9 mouse cellular contexts compared by ENCODE assay signal in genomic region chr2:119300819-119301493, GRCm38 (mm10). TPM values are rescaled to one million over a fixed set of nuclear protein-coding genes. Genes with fewer than 3 reads are reported as not detected.
DNase-seq lines count a peak whose midpoint lies in the region; ATAC-seq and TF ChIP-seq lines count a peak whose summit lies in the region.
"Had no signal": no experiment of that assay in that cellular context is flagged by ENCODE, and none has a peak within 500 bp of the region (broad histone marks: within the 10 kb centered on the region; RNA-seq: fewer than 3 reads in every experiment).

No protein-coding gene starts in this region.

- H3K36me3 ChIP-seq in embryonic facial prominence, embryonic 10.5 days (replicated peaks), result peaks cover 46% of the 10 kb centered on the region
- peaks cover 43% of the 10 kb centered on the region for H3K36me3 ChIP-seq in hindbrain, embryonic 10.5 days
- peaks cover 4% of the 10 kb centered on the region; the same call in 1 of the 2 replicates for H3K36me3 ChIP-seq in limb, embryonic 11.5 days (ENCODE audit: control insufficient read depth, insufficient read depth, low read length)
- peaks cover 12% of the 10 kb centered on the region; the same call in 1 of the 2 replicates for H3K36me3 ChIP-seq in midbrain, embryonic 15.5 days (replicated peaks)

- WGBS in embryonic facial prominence, embryonic 10.5 days, result 46% methylated on average over 7 of the region's 7 CpGs
- 48% methylated on average over 7 of the region's 7 CpGs for WGBS in hindbrain, embryonic 10.5 days
- WGBS in limb, embryonic 11.5 days, result 61% methylated on average over 7 of the region's 7 CpGs
- WGBS in midbrain, embryonic 15.5 days, result 42% methylated on average over 7 of the region's 7 CpGs

- peaks cover 54% of the 10 kb centered on the region for H3K4me1 ChIP-seq in embryonic facial prominence, embryonic 10.5 days
- peaks cover 46% of the 10 kb centered on the region for H3K4me1 ChIP-seq in hindbrain, embryonic 10.5 days (replicated peaks)
- peaks cover 27% of the 10 kb centered on the region for H3K4me1 ChIP-seq in limb, embryonic 11.5 days (ENCODE audit: control insufficient read depth, insufficient read depth, low read length)
- H3K4me1 ChIP-seq in midbrain, embryonic 15.5 days, result peaks cover 17% of the 10 kb centered on the region

- peak overlapping the region; percentile 83 for H3K27ac ChIP-seq in gastrocnemius, adult 2 months
- H3K27ac ChIP-seq in embryonic facial prominence, embryonic 10.5 days (replicated peaks), result peak overlapping the region; percentile 74
- H3K27ac ChIP-seq in hindbrain, embryonic 10.5 days, result peak overlapping the region; percentile 76
- H3K27ac ChIP-seq in limb, embryonic 11.5 days (replicated peaks; ENCODE audit: low read depth, low read length), result no peak overlapping the region; the same call in 1 of the 2 replicates
- H3K27ac ChIP-seq in midbrain, embryonic 15.5 days, result peak overlapping the region; percentile 51

- peak overlapping the region; percentile 61 for H3K4me3 ChIP-seq in gastrocnemius, adult 2 months
- peak overlapping the region; percentile 40; the same call in 1 of the 2 replicates for H3K4me3 ChIP-seq in embryonic facial prominence, embryonic 10.5 days
- peak overlapping the region; percentile 5; the same call in 1 of the 2 replicates for H3K4me3 ChIP-seq in hindbrain, embryonic 10.5 days
- no peak overlapping the region for H3K4me3 ChIP-seq in limb, embryonic 11.5 days (ENCODE audit: low read depth, low read length)
- H3K4me3 ChIP-seq in midbrain, embryonic 15.5 days, result no peak overlapping the region

- DNase-seq in gastrocnemius, adult 2 months, result peak; percentile 59
- DNase-seq in gastrocnemius, adult 18-20 months (ENCODE audit: low spot score), result no peak
- no peak for DNase-seq in embryonic facial prominence, embryonic 10.5 days (ENCODE audit: low spot score)
- DNase-seq in hindbrain, embryonic 10.5 days (ENCODE audit: low spot score), result no peak
- DNase-seq in limb, embryonic 11.5 days (ENCODE audit: low spot score), result no peak
- DNase-seq in embryo, embryonic 9.5 days (ENCODE audit: extremely low spot score), result no peak
- DNase-seq in B cell, adult 2 months, result no peak

- H3K9me3 ChIP-seq in embryonic facial prominence, embryonic 10.5 days, result no peaks in the 10 kb centered on the region
- no peaks in the 10 kb centered on the region for H3K9me3 ChIP-seq in hindbrain, embryonic 10.5 days
- H3K9me3 ChIP-seq in limb, embryonic 11.5 days (ENCODE audit: control insufficient read depth, low read length), result no peaks in the 10 kb centered on the region
- no peaks in the 10 kb centered on the region for H3K9me3 ChIP-seq in midbrain, embryonic 15.5 days

- no peaks in the 10 kb centered on the region for H3K27me3 ChIP-seq in embryonic facial prominence, embryonic 10.5 days (replicated peaks; ENCODE audit: low read depth, poor library complexity, severe bottlenecking)
- peaks cover 5% of the 10 kb centered on the region; the same call in 1 of the 2 replicates for H3K27me3 ChIP-seq in hindbrain, embryonic 10.5 days (ENCODE audit: insufficient read depth, poor library complexity, severe bottlenecking)
- H3K27me3 ChIP-seq in limb, embryonic 11.5 days (ENCODE audit: control insufficient read depth, insufficient read depth, low read length), result no peaks in the 10 kb centered on the region
- no peaks in the 10 kb centered on the region for H3K27me3 ChIP-seq in midbrain, embryonic 15.5 days (replicated peaks)

- ATAC-seq in limb, embryonic 11.5 days (ENCODE audit: insufficient number of reproducible peaks, low FRiP score, low TSS enrichment, low read depth), result peak; percentile 10; the same call in 1 of the 2 replicates
- peak; percentile 35 for ATAC-seq in midbrain, embryonic 15.5 days (replicated peaks)

- H3K4me2 ChIP-seq in limb, embryonic 11.5 days (ENCODE audit: low read depth, severe bottlenecking), result no peak overlapping the region
- H3K4me2 ChIP-seq in midbrain, embryonic 15.5 days, result no peak overlapping the region

- intact Hi-C loops in gastrocnemius, adult 2 months (cut with DNase I), result loop anchor here (1.0 kb wide), 2 partner anchors 24 to 36 kb away; partner anchors contain the start of gene Dll4

- TF ChIP-seq CTCF in gastrocnemius, adult 2 months (IDR thresholded peaks at IDR 0.05), result no peak

- H3K9ac ChIP-seq in limb, embryonic 11.5 days (ENCODE audit: low read length), result no peak overlapping the region; the same call in 1 of the 2 replicates
- no peak overlapping the region for H3K9ac ChIP-seq in midbrain, embryonic 15.5 days

RNA-seq across cellular contexts. Expression of gene Vps18, which starts 12.4 kb away (rescaled TPM):
- 10 to 100 TPM; 10.9 to 11.7 TPM for total RNA-seq in gastrocnemius, adult 2 months (2021)
- 10 to 100 TPM; 10.1 to 10.2 TPM for total RNA-seq in gastrocnemius, adult 18-20 months (2021)
- polyA plus RNA-seq in embryonic facial prominence, embryonic 10.5 days (2016; fragmentation: Nextera tagmentation; extraction: Ambion mirVana), result 23.1 and 25.1 TPM in 2 replicates
- 23.1 and 26.7 TPM in 2 replicates for polyA plus RNA-seq in hindbrain, embryonic 10.5 days (2016; fragmentation: Nextera tagmentation; extraction: Ambion mirVana)
- 12.1 and 14.6 TPM in 2 replicates for polyA plus RNA-seq in limb, embryonic 11.5 days (2014; fragmentation: Nextera tagmentation; extraction: Ambion mirVana)
- 31.7 and 32.3 TPM in 2 replicates for polyA plus RNA-seq in midbrain, embryonic 15.5 days (2015; fragmentation: Nextera tagmentation; extraction: Ambion mirVana)

RNA-seq across cellular contexts. Expression of gene Dll4, which starts 24.6 kb away (rescaled TPM):
- 1 to 10 TPM; 3.8 to 4.8 TPM for total RNA-seq in gastrocnemius, adult 2 months (2021)
- 1 to 10 TPM; 3.2 to 4.5 TPM for total RNA-seq in gastrocnemius, adult 18-20 months (2021)
- 4.4 and 4.6 TPM in 2 replicates for polyA plus RNA-seq in embryonic facial prominence, embryonic 10.5 days (2016; fragmentation: Nextera tagmentation; extraction: Ambion mirVana)
- 4.7 and 5.8 TPM in 2 replicates for polyA plus RNA-seq in hindbrain, embryonic 10.5 days (2016; fragmentation: Nextera tagmentation; extraction: Ambion mirVana)
- polyA plus RNA-seq in limb, embryonic 11.5 days (2014; fragmentation: Nextera tagmentation; extraction: Ambion mirVana), result 3.1 and 3.4 TPM in 2 replicates
- polyA plus RNA-seq in midbrain, embryonic 15.5 days (2015; fragmentation: Nextera tagmentation; extraction: Ambion mirVana), result 5.2 and 5.3 TPM in 2 replicates

RNA-seq across cellular contexts. Expression of gene Rhov, which starts 29.9 kb away (rescaled TPM):
- total RNA-seq in gastrocnemius, adult 2 months (2021), result not detected
- not detected for total RNA-seq in gastrocnemius, adult 18-20 months (2021)
- 0.74 and 2.5 TPM in 2 replicates for polyA plus RNA-seq in embryonic facial prominence, embryonic 10.5 days (2016; fragmentation: Nextera tagmentation; extraction: Ambion mirVana)
- polyA plus RNA-seq in hindbrain, embryonic 10.5 days (2016; fragmentation: Nextera tagmentation; extraction: Ambion mirVana), result 1.2 and 3.8 TPM in 2 replicates
- 2.7 and 4.3 TPM in 2 replicates for polyA plus RNA-seq in limb, embryonic 11.5 days (2014; fragmentation: Nextera tagmentation; extraction: Ambion mirVana)
- 43.3 and 45.5 TPM in 2 replicates for polyA plus RNA-seq in midbrain, embryonic 15.5 days (2015; fragmentation: Nextera tagmentation; extraction: Ambion mirVana)
- total RNA-seq: gastrocnemius, postnatal 36 days had no signal

RNA-seq across cellular contexts. Expression of gene Chac1, which starts 50.1 kb away (rescaled TPM):
- 10 to 100 TPM; 30.1 to 90.4 TPM for total RNA-seq in gastrocnemius, adult 2 months (2021)
- 100 to 1,000 TPM in 1 of 2 experiments, 10 to 100 TPM in 1; 50.6 to 108 TPM for total RNA-seq in gastrocnemius, adult 18-20 months (2021)
- polyA plus RNA-seq in embryonic facial prominence, embryonic 10.5 days (2016; fragmentation: Nextera tagmentation; extraction: Ambion mirVana), result 0.90 and 1.1 TPM in 2 replicates
- 0.67 and 0.81 TPM in 2 replicates for polyA plus RNA-seq in hindbrain, embryonic 10.5 days (2016; fragmentation: Nextera tagmentation; extraction: Ambion mirVana)
- polyA plus RNA-seq in limb, embryonic 11.5 days (2014; fragmentation: Nextera tagmentation; extraction: Ambion mirVana), result 0.57 and 0.69 TPM in 2 replicates
- 8.1 and 9.0 TPM in 2 replicates for polyA plus RNA-seq in midbrain, embryonic 15.5 days (2015; fragmentation: Nextera tagmentation; extraction: Ambion mirVana)

Comparison
In these comparisons a context has a peak if more than half of its experiments do, and no peak if none do; other contexts are left out.
1. H3K4me3 ChIP-seq: peak in gastrocnemius, adult 2 months (single experiment), embryonic facial prominence, embryonic 10.5 days (single experiment) and hindbrain, embryonic 10.5 days (single experiment); none in limb, embryonic 11.5 days (single experiment) and midbrain, embryonic 15.5 days (single experiment).